Mouse (Mus musculus) spleen, adult 2 months (tissue): ENCODE measurements at regions not wholly inside any gene's neighbourhood (a gene's known extent, or its start where the extent isn't known, plus 50 kb on each side); places are given as distances from the start of the nearest gene placed in this dataset.

Experiments
- CTCF ChIP-seq: fragments of 200-500 bp; IDR thresholded peaks from 2 replicates; pipeline ENCODE4 v1.5.1; 2011; ENCODE audit warnings: mild to moderate bottlenecking, inconsistent platforms; ENCODE audit not compliant: insufficient read depth, insufficient read length, insufficient replicate concordance; ENCODE audit errors: extremely low read depth
- POLR2A ChIP-seq: fragments of 200-500 bp; IDR thresholded peaks from 2 replicates; pipeline ENCODE4 v1.6.1; 2011; ENCODE audit warnings: low read depth, low read length, inconsistent platforms

DNA sequence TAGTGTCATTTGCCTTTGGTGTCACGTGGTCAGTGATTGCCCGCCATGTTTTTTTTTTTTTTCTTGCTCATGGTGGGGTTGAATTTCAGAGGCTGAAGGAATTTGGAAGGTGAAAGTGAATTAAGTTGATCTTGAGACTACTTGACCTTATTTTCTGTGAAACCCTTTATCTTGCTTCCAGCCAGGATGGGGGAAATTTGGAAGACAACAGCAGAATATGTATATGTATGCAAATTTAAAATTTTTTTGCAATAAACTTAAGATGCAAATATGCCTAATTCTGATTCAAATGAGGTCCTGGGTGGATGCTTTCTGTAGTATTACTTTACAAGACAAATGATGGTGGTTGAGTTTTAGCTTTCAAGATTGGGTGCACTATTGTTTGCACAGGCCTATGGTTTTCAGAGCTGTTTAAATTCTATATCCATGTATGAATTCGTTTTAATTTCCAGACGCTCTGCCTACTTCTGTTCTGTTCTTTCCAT is 315.6 kb downstream of the Bckdhb start:
- TF ChIP-seq POLR2A, result no peak
- no peak for TF ChIP-seq CTCF
